Mouse (Mus musculus) 3T3-L1 (cell line): Measurements from ENCODE around the gene Tmem120b.
A peak's percentile ranks its signal among the peaks of the same experiment; 100 is the strongest.

Experiments
- DNase-seq: peaks from one replicate; pipeline ENCODE4 v3.0.0-alpha.2; 2015; ENCODE audit warnings: low read depth, low spot score

The Tmem120b gene

DNA sequence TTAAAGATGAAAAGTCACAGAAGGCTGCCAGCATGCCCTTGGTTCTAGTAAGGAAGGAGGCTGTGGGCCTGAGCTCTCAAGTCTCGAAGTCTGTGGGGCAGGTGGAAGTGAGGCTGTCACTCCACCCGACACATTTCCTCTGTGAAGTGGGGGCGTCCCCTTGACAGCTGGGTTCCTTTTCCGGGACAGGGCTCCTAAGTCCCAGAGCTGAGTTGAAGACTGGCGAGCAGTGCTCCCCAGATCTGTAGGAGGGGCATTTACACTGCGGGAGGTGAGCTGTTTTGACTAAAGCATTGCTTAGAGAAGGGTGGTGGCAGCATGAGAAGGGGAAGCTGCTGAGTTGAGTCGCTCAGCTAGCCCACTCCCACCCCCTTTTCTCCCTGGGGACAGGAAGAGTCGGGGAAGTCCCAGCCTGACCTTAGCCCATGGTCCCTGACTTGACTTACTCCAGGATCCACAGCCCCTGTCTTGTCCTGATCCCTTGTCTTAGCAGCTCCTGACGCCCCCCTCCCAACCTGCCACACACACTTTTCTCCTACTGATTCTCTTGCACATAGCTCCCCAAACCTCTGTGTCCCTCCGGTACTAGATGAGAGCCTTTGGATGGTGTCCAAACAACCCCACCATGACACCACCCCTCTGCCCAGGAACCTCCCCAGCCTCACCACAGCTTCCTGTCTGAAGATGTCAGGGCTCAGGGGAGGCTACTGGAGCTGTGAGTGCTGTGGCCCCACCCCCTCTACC, 60.4 kb downstream of the Tmem120b start:
- no peak for DNase-seq

DNA sequence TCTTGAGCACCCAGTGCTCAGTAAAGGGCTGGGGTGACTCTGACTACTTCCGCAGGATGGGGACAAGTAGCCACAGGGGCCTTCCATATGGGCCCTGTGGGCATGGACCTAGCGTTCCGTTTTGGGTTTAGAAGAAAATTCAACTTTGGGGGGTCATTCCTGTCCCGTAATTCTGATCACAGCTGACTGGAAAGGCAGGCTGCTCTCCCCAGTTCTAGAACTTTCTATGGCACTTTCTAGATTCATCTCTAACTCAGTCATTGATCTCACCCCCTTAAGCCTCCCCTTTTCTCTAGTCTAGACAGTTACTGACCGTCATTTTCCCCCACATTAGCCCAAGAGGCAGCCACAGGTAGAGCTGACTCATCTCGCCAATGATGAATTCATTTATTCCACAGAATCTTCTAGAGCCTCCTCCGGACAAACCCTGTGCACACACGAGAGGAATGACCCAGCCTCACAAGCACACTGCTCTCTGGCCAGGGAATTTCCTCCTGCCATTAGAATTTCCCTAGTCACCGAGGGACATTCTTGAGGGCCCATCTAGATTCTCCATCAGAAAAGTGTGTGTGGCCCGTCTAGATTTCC, 61.0 kb downstream of the Tmem120b start:
- no peak for DNase-seq

DNA sequence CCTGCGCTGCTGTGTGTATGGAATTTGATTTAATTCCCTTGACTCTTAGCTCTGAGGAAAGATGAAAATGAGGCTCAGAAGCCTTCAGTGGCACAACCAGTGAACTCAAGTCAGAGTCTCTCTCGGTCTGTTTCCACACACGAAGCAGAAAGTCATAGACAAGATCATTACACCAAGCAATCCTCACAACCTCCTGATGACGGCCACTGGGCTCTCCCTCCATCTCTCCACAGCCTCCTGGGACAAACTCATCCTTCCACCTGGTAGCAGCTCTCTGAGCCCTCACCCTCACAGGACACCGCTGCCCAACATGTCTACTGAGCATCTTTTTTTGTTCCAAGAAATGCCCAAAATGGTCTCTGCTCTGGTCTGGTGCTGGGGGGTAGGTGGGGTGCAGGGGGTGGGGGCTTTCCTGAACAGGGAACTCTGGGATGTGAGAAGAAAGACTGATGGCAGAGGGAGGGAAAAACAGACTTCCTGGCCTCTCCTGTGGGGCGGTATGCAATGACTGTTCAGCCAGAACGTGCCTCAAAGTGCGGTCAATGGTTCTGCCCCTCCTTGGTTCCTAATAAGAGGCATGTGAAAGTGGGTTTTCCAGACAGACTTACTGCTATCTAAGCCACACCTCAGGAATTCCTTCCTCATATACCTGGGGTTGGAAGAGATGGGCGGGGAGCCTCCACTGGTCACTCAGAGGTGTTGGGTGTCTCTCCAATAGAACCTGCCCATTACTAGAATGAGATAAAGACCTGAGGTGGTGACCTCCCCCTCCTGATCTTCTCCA, 62.0 kb downstream of the Tmem120b start:
- DNase-seq, result no peak

GRCm38 (mm10) chr5:123130814-123131148, 62.6 kb downstream of the Tmem120b start:
- no peak for DNase-seq

- DNase-seq, result peak; percentile 61
These were observed 64.3 kb downstream of the Tmem120b start, which contains the start of gene Rhof for GRCm38 (mm10) chr5:123132308-123133071. Gene Rhof, minus strand, starts transcription at chr5:123132692.

- DNase-seq, result peak; percentile 89
These were observed 65.0 kb downstream of the Tmem120b start for GRCm38 (mm10) chr5:123133083-123133783.

GRCm38 (mm10) chr5:123133784-123134143, 65.5 kb downstream of the Tmem120b start:
- peak; percentile 64 for DNase-seq

GRCm38 (mm10) chr5:123134186-123134874, 66.1 kb downstream of the Tmem120b start:
- peak; percentile 94 for DNase-seq

DNA sequence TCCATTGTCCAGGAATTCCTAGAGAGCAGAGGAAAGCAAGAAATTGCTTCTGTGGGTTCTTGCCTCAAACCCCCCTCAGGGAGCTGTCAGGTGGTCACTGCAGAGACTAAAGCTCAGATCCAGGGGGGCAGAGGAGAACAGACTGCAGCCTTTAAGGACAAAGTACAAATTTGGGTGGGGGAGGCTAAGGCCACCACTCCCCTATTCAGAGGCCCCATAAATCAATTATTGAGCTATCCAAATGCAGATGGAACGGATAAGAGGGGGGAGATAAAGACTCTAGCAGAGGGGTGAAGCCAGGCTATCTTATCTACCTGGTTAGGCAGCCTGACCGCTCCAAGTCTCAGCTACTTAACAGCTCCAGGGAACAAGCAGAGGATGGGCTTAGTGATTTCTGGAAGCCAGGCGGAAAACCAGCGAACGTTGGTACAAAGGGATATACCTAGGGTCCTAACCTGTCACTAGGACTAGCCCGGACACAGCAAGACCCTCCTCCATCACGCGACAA, 66.7 kb downstream of the Tmem120b start:
- peak; percentile 51 for DNase-seq

- DNase-seq, result peak; percentile 95
These were observed 67.5 kb downstream of the Tmem120b start for GRCm38 (mm10) chr5:123135471-123136360.

DNA sequence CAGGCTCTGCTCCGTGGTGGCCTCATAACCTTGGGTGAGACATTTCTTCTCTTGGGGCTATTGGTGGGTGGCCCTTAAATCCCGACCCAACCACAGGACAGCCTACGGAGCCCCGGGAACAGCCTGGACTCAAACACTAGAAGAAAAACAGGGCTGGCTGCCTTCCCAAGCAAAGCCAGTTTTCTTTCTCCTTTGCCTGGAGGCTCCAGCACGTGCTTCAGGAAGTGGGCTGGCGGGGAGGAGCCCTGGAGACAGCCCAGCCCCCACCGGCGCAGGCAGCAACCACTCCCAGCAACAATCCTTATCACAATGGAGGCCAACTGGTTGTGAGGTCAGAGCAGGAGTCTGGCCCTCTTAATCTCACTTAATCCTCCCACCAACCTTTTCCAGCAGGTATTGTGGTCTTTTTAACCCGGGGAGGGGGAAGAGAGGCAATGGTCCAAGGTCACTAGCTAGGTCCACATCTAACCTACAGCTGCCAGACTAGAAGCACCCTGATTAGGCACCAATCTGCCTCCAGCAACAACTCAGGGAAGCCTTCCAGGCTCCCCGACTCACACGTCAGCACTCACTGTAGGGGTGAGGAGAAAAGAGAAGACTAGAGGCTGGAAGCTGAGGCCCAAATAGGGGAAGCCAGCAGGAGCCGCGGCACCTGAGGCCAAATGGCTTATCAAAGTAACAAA, 68.3 kb downstream of the Tmem120b start:
- peak; percentile 98 for DNase-seq

- DNase-seq, result peak; percentile 96
These were observed 69.1 kb downstream of the Tmem120b start for GRCm38 (mm10) chr5:123137044-123137909.

- DNase-seq, result no peak
These were observed 69.7 kb downstream of the Tmem120b start for GRCm38 (mm10) chr5:123137910-123138229.

DNA sequence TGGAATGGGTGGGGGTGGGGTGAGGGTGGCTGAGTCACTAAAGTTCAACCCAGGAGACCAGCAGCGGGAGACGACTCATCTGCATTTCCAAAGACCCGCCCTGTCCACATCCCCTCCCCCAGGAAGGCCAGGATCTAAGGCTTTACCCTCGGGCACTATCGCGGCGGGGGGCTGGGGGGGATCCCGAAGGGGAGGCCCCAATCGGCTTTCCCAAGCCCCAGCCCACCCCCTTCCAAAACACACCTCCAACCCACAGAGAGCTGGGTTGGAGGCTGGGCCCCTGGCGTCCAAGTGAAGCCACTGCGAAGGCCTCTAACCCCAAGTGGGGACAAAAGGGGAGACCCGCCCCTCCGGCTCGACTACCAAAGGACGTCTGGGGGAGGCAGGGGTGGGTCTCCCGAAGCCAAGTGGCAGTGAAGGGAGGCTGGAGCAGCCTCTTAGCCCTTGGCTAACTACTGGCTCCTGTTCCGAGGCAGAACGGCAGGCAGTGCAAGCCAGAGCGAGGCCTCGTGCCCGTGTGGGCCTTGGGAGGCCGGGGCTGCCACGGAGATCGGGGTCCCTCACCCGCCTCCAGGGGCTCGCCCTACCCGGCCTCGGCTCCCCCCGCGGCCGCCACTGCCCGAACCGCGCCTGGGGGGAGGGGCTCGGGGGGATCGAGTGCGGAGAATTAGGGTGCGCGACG, 70.2 kb downstream of the Tmem120b start:
- peak; percentile 98 for DNase-seq

DNA sequence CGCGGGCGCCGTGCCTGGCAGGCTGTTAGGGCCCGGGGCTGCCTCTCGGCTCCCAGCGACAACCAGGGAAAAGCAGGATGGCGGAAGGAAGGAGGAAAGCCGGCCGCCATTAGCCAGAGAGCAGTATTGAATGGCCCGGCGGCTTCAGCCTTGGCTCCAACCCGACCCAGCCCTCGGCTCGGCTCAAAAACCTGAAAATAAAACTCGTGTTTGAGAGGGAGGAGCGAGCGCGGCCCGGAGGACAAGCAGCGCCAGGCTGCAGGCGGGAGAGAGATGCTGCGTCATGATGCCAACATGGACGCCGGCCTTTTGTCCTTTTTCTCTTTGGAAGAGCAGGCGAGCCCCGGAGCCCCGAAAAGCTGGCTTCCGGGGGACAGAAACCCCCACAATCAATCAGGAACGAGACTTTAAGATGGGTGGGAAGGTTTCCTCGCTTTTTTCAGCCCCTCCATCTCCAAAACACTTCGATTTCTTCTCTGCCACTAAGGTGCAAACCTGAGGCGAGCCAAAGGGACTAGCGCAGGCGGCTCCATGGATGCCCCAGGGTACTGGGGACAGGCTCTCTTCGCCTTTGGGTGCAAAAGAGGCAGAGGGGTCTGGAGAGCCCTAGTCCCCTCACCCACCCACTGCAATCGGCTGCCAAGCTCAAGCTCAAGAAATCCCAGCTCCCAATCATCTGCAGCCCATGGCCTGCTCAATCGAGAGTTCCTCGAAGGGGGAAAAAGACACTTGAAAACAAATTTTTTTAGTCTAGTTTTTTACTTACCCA, 70.9 kb downstream of the Tmem120b start:
- DNase-seq, result peak; percentile 90

GRCm38 (mm10) chr5:123139722-123140627, 71.8 kb downstream of the Tmem120b start:
- peak; percentile 63 for DNase-seq
